Mouse (Mus musculus): ENCODE measurements around the gene Uprt.

Gene Uprt

DNA sequence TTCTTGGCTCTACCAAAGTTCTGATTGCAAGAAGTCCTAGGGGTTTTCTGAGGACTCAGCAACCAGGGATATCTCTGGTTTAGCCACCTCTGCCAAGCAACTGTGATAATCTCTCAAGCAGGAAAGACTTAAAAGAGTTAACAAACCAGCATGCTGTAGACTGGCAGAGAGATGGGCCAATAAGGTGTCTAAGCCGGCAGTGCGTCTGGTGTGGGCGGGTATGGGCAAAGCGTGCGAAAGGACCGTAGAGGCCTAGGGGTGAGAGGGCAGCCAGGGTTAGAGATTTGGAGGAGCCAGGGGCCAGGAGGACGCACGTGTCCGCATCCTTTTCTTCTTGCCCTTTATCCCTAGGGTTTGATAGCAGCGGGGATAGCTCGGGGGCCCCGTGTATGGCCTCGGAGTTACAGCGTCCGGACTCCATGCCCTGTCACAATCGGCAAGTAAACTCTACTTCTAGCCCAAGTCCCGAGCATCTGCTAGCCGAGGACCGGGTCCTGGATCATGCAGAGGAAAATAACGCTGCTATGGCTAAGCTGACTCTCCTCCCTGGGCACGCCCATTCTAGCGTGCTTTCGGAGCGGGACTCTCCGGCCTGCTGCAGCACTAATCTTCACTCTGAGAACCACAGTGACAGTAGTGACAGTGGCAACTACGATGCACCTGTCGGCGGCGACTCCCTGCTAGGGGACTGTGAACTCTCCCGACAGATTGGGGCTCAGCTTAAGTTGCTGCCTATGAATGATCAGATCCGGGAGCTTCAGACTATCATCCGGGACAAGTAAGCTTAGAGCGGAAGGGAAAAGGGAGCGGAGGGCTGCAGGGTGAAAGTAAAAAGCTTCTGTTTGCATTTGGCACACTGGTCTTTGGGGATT, at the start of gene Uprt:
Gene Uprt (plus strand): TSS at position 247 of the 872 bp plus-strand sequence.
- DNase-seq (ENCODE audit: extremely low spot score), result peak; percentile 73

DNA sequence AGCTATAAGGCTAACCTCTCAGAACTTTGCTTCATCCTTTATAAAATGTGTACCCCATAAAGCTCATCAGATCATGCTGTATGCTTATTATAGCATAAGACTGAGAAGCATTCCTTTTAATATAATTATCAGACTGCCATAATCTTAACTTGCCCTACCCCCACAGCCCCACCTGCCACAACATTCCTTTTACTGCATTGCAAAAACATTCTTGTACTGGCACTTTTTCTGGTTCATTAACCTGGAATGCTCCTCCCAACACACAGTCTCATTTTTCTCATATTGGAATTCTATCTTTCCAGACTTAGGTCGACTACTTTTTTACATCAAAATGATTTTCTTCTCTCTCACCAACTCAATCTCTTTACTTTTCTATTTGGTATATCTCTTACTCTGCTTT, 49.2 kb upstream of the Uprt start:
- no peak for DNase-seq (ENCODE audit: extremely low spot score)

- DNase-seq (ENCODE audit: extremely low spot score), result no peak
Measured at GRCm38 (mm10) chrX:104452433-104452832, 30.2 kb upstream of the Uprt start.

DNA sequence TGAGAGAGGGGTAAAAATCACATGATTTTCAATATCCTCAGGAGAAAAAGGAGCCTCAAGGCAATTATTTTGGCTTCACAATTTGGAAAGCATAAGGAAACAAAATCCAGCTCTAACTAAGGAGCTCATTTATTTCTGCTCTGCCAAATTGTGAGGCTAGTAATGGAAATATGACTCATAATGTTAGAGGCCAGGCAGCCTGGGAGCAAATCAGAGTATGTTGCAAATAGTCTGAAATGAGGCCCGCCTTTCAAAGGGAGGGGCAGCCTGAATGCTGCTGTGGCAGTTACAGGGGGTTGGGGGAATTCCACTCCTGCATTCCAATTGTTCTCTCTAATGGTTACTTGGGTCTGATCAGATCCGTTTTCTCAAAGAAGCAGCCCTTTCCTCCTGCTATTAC, 20.9 kb upstream of the Uprt start:
- DNase-seq (ENCODE audit: extremely low spot score), result no peak

- DNase-seq (ENCODE audit: extremely low spot score), result no peak
Measured at GRCm38 (mm10) chrX:104464376-104464775, 18.2 kb upstream of the Uprt start.

- DNase-seq (ENCODE audit: extremely low spot score), result no peak
Measured at GRCm38 (mm10) chrX:104478041-104478440, 4.6 kb upstream of the Uprt start.

DNA sequence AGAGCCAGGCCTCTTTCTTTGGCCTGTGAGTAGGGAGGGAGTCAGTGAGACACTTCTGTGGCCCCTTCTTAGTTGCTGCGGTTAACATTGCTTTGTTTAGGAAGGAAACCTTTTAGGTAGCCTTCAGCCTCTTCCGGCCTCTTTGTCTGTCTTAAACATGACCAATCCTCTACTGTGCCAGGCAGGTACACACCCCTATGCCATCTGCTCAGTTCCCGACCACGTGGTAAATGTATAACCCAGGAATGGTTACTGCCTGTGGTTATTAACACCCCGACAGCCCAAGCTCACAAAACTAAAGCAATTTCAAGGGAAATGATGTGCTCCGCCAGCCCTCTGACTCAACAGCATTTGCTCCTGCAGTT, 808 bp downstream of the Uprt start:
- no peak for DNase-seq (ENCODE audit: extremely low spot score)

DNA sequence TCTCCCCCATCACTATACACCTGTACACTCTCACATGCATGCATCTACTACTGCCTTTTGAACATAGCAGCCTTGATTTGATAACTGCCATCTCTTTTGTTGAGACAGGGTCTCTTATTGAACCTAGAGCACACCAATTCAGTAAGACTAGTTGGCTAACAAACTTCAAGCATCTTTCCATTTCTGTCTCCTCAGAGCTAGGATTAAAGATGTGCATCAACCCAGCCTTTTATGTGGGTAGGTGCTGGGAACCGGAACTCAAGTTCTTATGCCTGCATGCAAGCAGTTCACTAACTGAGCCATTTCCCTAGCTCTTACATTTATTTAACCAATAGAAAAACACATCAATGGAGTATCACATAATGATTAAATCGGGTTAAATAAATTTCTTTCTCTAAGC, 3.0 kb downstream of the Uprt start:
- no peak for DNase-seq (ENCODE audit: extremely low spot score)

DNA sequence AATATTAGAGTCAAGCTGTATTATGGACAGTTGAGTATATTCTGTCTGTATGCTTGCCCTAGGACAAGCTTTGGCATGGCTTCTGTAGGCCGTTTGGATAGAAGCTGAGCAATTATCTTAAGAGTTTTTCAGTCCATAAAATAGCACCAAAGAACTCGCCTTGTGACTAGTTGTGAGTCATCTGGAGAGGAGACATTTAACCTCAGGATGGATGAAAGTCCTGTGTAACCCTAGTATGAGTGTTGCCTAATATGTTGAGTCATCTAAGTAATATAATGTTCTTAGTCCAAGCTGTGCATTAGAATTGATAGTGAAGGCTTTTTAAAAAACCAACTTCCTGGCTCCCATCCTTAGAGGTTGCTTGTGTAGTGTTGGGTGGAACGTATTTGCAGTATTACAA, 5.4 kb downstream of the Uprt start:
- no peak for DNase-seq (ENCODE audit: extremely low spot score)

GRCm38 (mm10) chrX:104488870-104489467, 6.4 kb downstream of the Uprt start:
- no peak for DNase-seq (ENCODE audit: extremely low spot score)

- no peak for DNase-seq (ENCODE audit: extremely low spot score)
Measured at GRCm38 (mm10) chrX:104489626-104490355, 7.2 kb downstream of the Uprt start.

- no peak for DNase-seq (ENCODE audit: extremely low spot score)
Measured at GRCm38 (mm10) chrX:104501765-104502164, 19.1 kb downstream of the Uprt start.

DNA sequence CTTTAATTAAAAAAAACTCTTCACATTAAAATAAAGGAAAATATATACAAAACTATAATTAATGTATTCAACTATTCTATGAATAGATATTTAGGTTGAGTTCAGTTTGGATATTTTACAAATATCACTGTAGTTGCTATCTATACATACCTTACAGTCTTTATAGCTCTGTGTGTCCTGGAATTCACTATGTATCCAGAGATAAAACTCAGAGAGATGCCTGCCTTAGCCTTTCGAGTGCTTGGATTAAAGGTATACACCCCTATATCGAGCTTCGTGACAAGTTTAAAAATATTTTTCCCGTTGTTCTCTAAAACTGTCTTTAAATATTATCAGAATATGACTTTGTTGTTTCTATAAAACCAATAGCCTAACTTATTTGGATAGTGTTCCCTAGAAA, 60.0 kb downstream of the Uprt start:
- DNase-seq (ENCODE audit: extremely low spot score), result no peak

DNA sequence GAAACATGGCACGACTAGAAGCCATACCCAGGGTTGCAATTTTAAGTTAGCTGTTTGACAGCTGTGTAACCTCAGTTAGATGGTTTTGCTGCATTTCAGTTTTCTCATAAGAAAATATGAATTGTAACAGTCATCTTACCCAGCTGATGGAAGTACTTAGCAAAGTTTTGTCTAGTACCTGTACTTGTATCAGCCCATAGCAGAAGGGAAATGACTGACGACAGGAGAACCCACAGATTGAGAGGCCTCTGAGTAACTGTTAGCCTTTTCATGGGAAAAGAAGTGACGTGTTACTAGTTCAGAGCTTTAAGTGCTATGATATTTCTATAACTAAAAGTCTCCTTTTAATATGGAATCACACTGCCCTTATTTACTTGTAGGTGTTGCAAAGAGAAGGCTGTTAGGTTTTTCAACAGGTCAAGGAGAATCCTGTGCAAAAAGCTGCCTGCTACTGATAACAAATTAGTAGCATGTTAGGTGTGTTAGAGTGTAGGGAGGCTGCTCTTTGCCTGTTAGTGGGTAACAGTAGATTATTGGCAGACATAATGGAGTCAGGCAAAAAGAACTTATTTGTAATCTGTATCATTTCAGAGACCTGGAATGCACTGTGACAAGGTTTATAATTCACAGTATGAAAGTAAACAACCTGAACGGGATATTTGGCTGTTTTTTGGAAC, 61.4 kb downstream of the Uprt start:
- DNase-seq (ENCODE audit: extremely low spot score), result no peak

DNA sequence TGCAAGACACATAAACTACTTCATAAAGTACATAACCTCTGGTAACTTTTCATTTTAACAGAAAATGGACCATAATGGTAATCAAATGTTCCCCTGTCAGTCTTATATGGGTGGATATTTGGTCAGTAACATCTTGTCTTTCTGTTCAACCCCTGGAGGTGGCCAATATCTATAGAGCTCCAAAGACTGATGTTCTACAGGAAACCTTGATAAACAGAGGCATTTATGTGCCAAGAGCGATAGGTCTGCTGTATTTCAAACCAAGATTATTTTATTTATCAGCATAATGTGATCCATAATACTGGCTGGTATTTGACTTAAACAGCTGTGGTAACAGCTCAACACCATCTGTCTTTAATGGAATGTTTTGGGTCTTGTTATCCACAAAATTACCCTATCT, 62.7 kb downstream of the Uprt start:
- DNase-seq (ENCODE audit: extremely low spot score), result no peak
